Mouse (Mus musculus) liver, embryonic 12.5 days (tissue): ENCODE measurements around the gene Nfkbid. TPM values are rescaled to one million over a fixed set of nuclear protein-coding genes. Genes with fewer than 3 reads are reported as not detected.
A peak's percentile ranks its signal among the peaks of the same experiment; 100 is the strongest.

Experiments used
- ATAC-seq: fragments of 200-750 bp; cut with Nextera tagmentation; 2 replicates; pipeline ENCODE4 v1.8.0; 2017; ENCODE audit warnings: moderate number of reproducible peaks, mild to moderate bottlenecking, moderate library complexity
- H3K27ac ChIP-seq: fragments of 300-500 bp; sonication (generic); 2 replicates; pipeline ENCODE4 v1.5.1; 2016; ENCODE audit warnings: mild to moderate bottlenecking
- H3K27me3 ChIP-seq: fragments of 300-500 bp; sonication (generic); replicated peaks from 2 replicates; pipeline ENCODE4 v1.6.1; 2016; ENCODE audit warnings: mild to moderate bottlenecking, moderate library complexity
- H3K36me3 ChIP-seq: fragments of 300-500 bp; sonication (generic); 2 replicates; pipeline ENCODE4 v1.6.1; 2016; ENCODE audit warnings: mild to moderate bottlenecking, moderate library complexity
- H3K4me1 ChIP-seq: fragments of 300-500 bp; sonication (generic); 2 replicates; pipeline ENCODE4 v1.6.1; 2016
- H3K4me2 ChIP-seq: fragments of 300-500 bp; sonication (generic); 2 replicates; pipeline ENCODE4 v1.6.1; 2016; ENCODE audit warnings: mild to moderate bottlenecking, moderate library complexity
- H3K4me3 ChIP-seq: fragments of 300-500 bp; sonication (generic); 2 replicates; pipeline ENCODE4 v1.5.1; 2016; ENCODE audit warnings: mild to moderate bottlenecking, moderate library complexity
- H3K9ac ChIP-seq: fragments of 300-500 bp; sonication (generic); 2 replicates; pipeline ENCODE4 v1.6.1; 2016; ENCODE audit warnings: mild to moderate bottlenecking, moderate library complexity
- H3K9me3 ChIP-seq: fragments of 300-500 bp; sonication (generic); replicated peaks from 2 replicates; pipeline ENCODE4 v1.6.1; 2016; ENCODE audit warnings: mild to moderate bottlenecking, moderate library complexity
- WGBS: fragments of 180-500 bp; shearing (Covaris S2); methylation state at CpG from one replicate; pipeline ENCODE4 v1.1.7; 2016; ENCODE audit not compliant: insufficient replicate concordance; 5-methylcytosine and 5-hydroxymethylcytosine counted together
- polyA plus RNA-seq: library from polyadenylated mRNA; unstranded; fragments of >200 nt; fragmentation: Nextera tagmentation; extraction: Ambion mirVana; gene quantifications from 2 replicates; pipeline ENCODE4 v1.2.1, GENCODE M21; 2016

The Nfkbid gene
- polyA plus RNA-seq, 1 experiment from 2014 or later = 2.1 TPM

GRCm38 (mm10) chr7:30477415-30478381, 56.2 kb downstream of the Nfkbid start:
- WGBS = 14% methylated on average over 32 of the region's 32 CpGs
- no peaks in the 10 kb centered on the region for H3K36me3 ChIP-seq
- H3K4me2 ChIP-seq = peak overlapping the region; percentile 37
- no peaks in the 10 kb centered on the region for H3K9me3 ChIP-seq
- ATAC-seq = no peak
- H3K4me3 ChIP-seq = peak overlapping the region; percentile 17; the same call in 1 of the 2 replicates
- no peak overlapping the region for H3K9ac ChIP-seq
- no peak overlapping the region for H3K27ac ChIP-seq
- peaks cover 30% of the 10 kb centered on the region for H3K27me3 ChIP-seq
- H3K4me1 ChIP-seq = no peaks in the 10 kb centered on the region

Other genes with a start within 250 kb of the Nfkbid start
- 4.4 and 6.2 TPM in 2 replicates for gene Cox7a1, start 237.6 kb upstream of the Nfkbid start, polyA plus RNA-seq
- 42.6 and 49.2 TPM in 2 replicates for gene Capns1, start 222.9 kb upstream of the Nfkbid start, polyA plus RNA-seq
- gene Polr2i, start 189.8 kb upstream of the Nfkbid start, polyA plus RNA-seq = 73.4 and 79.5 TPM in 2 replicates
- gene Tbcb, start 189.5 kb upstream of the Nfkbid start, polyA plus RNA-seq = 75.0 and 77.3 TPM in 2 replicates
- not detected in 2 replicates for gene Ovol3, start 186.0 kb upstream of the Nfkbid start, polyA plus RNA-seq
- gene Thap8, start 141.6 kb upstream of the Nfkbid start, polyA plus RNA-seq = 0.28 TPM in 1 of 2 replicates, not detected in the other
- gene Wdr62, start 141.3 kb upstream of the Nfkbid start, polyA plus RNA-seq = 11.5 and 11.9 TPM in 2 replicates
- 3.2 and 4.8 TPM in 2 replicates for gene Clip3, start 130.0 kb upstream of the Nfkbid start, polyA plus RNA-seq
- 24.2 and 24.5 TPM in 2 replicates for gene Alkbh6, start 113.0 kb upstream of the Nfkbid start, polyA plus RNA-seq
- 11.7 and 12.1 TPM in 2 replicates for gene Syne4, start 106.9 kb upstream of the Nfkbid start, polyA plus RNA-seq
- 2.3 and 2.9 TPM in 2 replicates for gene E130208F15Rik, start 100.0 kb upstream of the Nfkbid start, polyA plus RNA-seq
- 8.1 and 8.2 TPM in 2 replicates for gene Sdhaf1, start 97.8 kb upstream of the Nfkbid start, polyA plus RNA-seq
- gene Lrfn3, start 59.0 kb upstream of the Nfkbid start, polyA plus RNA-seq = 1.9 and 2.1 TPM in 2 replicates
- 51.1 and 52.7 TPM in 2 replicates for gene Tyrobp, start 8.0 kb upstream of the Nfkbid start, polyA plus RNA-seq
- 3.0 and 4.1 TPM in 2 replicates for gene Hcst, start 1.9 kb upstream of the Nfkbid start, polyA plus RNA-seq
- gene Aplp1, start 23.8 kb downstream of the Nfkbid start, polyA plus RNA-seq = 7.5 and 8.2 TPM in 2 replicates
- gene Kirrel2, start 36.0 kb downstream of the Nfkbid start, polyA plus RNA-seq = 0.05 and 0.17 TPM in 2 replicates
- gene Nphs1, start 36.6 kb downstream of the Nfkbid start, polyA plus RNA-seq = 0.14 and 0.18 TPM in 2 replicates
- 21.1 and 22.3 TPM in 2 replicates for gene Prodh2, start 71.9 kb downstream of the Nfkbid start, polyA plus RNA-seq
- gene Arhgap33, start 113.3 kb downstream of the Nfkbid start, polyA plus RNA-seq = 4.0 and 4.8 TPM in 2 replicates
- 5.0 and 5.4 TPM in 2 replicates for gene Hspb6, start 130.4 kb downstream of the Nfkbid start, polyA plus RNA-seq
- gene Proser3, start 130.6 kb downstream of the Nfkbid start, polyA plus RNA-seq = 5.3 and 5.6 TPM in 2 replicates
- gene Lin37, start 138.1 kb downstream of the Nfkbid start, polyA plus RNA-seq = 30.3 and 31.4 TPM in 2 replicates
- 51.9 and 55.1 TPM in 2 replicates for gene U2af1l4, start 141.6 kb downstream of the Nfkbid start, polyA plus RNA-seq
- 5.8 and 6.7 TPM in 2 replicates for gene Gm49396, start 141.6 kb downstream of the Nfkbid start, polyA plus RNA-seq
- 83.3 and 87.9 TPM in 2 replicates for gene Psenen, start 141.9 kb downstream of the Nfkbid start, polyA plus RNA-seq
- 3.0 and 3.9 TPM in 2 replicates for gene Igflr1, start 143.7 kb downstream of the Nfkbid start, polyA plus RNA-seq
- gene Kmt2b, start 167.0 kb downstream of the Nfkbid start, polyA plus RNA-seq = 4.5 and 4.9 TPM in 2 replicates
- 0.17 and 0.20 TPM in 2 replicates for gene Zbtb32, start 177.2 kb downstream of the Nfkbid start, polyA plus RNA-seq
- gene Upk1a, start 191.1 kb downstream of the Nfkbid start, polyA plus RNA-seq = 0.25 and 0.33 TPM in 2 replicates
- 691 and 732 TPM in 2 replicates for gene Cox6b1, start 204.4 kb downstream of the Nfkbid start, polyA plus RNA-seq
- gene Etv2, start 214.1 kb downstream of the Nfkbid start, polyA plus RNA-seq = 0.12 and 0.19 TPM in 2 replicates
- gene Rbm42, start 228.6 kb downstream of the Nfkbid start, polyA plus RNA-seq = 83.1 and 83.5 TPM in 2 replicates
- gene Haus5, start 243.3 kb downstream of the Nfkbid start, polyA plus RNA-seq = 47.8 and 50.4 TPM in 2 replicates
- not detected in 2 replicates for gene Pmis2, start 249.9 kb downstream of the Nfkbid start, polyA plus RNA-seq